Mouse (Mus musculus) bone marrow, adult 2 months (tissue): Measurements from ENCODE around the gene Smg9. TPM values are rescaled to one million over a fixed set of nuclear protein-coding genes. Genes with fewer than 3 reads are reported as not detected.
A peak's percentile ranks its signal among the peaks of the same experiment; 100 is the strongest.

ENCODE experiments used
- H3K27ac ChIP-seq: fragments of 200-500 bp; 2 replicates; pipeline ENCODE4 v1.5.1; 2012; ENCODE audit warnings: low read depth, mild to moderate bottlenecking, control low read depth, inconsistent platforms, low read length; ENCODE audit not compliant: control insufficient read depth, poor library complexity, insufficient read depth
- H3K4me1 ChIP-seq: fragments of 200-500 bp; 2 replicates; pipeline ENCODE4 v1.6.1; 2011; ENCODE audit warnings: low read length; ENCODE audit not compliant: control insufficient read depth, insufficient read depth
- H3K4me3 ChIP-seq: fragments of 200-500 bp; replicated peaks from 2 replicates; pipeline ENCODE3; 2011; ENCODE audit warnings: mild to moderate bottlenecking, low read depth, low read length, control low read depth; ENCODE audit not compliant: control insufficient read depth
- CTCF ChIP-seq: fragments of 200-500 bp; IDR thresholded peaks from 2 replicates; pipeline ENCODE4 v1.5.1; 2011; ENCODE audit warnings: low read length, control low read depth; ENCODE audit not compliant: control insufficient read depth, insufficient read depth
- POLR2A ChIP-seq: fragments of 200-500 bp; IDR thresholded peaks from 2 replicates; pipeline ENCODE4 v1.6.1; 2011; ENCODE audit warnings: low read depth, mild to moderate bottlenecking, control low read depth, low read length, borderline replicate concordance; ENCODE audit not compliant: control insufficient read depth
- WGBS: fragments of 180-500 bp; shearing (Covaris S2); methylation state at CpG from one replicate; pipeline ENCODE4 v1.1.7; 2018; 5-methylcytosine and 5-hydroxymethylcytosine counted together
- polyA plus RNA-seq: library from polyadenylated mRNA; stranded (reverse); fragments of >200 nt; gene quantifications from 2 replicates; pipeline ENCODE4 v1.2.4, GENCODE M21; 2011; ENCODE audit warnings: low replicate concordance; ENCODE audit not compliant: missing spikeins, insufficient read depth, insufficient read length

Smg9 gene
- polyA plus RNA-seq = 32.3 and 59.7 TPM in 2 replicates

- TF ChIP-seq POLR2A = peak; percentile 71
- TF ChIP-seq CTCF = 0 out of 2 replicates have a peak, but pooled peaks have one; percentile 4
- Histone ChIP-seq H3K4me1 (peaks cover 12% of the 10 kb centered on the region), H3K4me3 (peak within 1 kb of the TSS; percentile 80), H3K27ac (peak within 1 kb of the TSS; percentile 98)
- 2% methylated on average over 66 of the region's 66 CpGs for WGBS
Observed at GRCm38 (mm10) chr7:24399256-24400081, at the start of gene Smg9. Gene Smg9, plus strand, starts transcription at chr7:24399619.

GRCm38 (mm10) chr7:24355646-24356045, 43.8 kb upstream of the Smg9 start:
- Histone ChIP-seq H3K27ac (no peak overlapping the region), H3K4me3 (no peak overlapping the region), H3K4me1 (no peaks in the 10 kb centered on the region)
- TF ChIP-seq POLR2A (no peak), CTCF (no peak)
- 63% methylated on average over 6 of the region's 6 CpGs for WGBS

GRCm38 (mm10) chr7:24356081-24356480, 43.3 kb upstream of the Smg9 start:
- TF ChIP-seq CTCF (no peak), POLR2A (no peak)
- Histone ChIP-seq H3K27ac (no peak overlapping the region), H3K4me3 (no peak overlapping the region), H3K4me1 (no peaks in the 10 kb centered on the region)
- WGBS = 78% methylated on average over 10 of the region's 10 CpGs

- no peak overlapping the region for H3K27ac ChIP-seq
- no peak overlapping the region for H3K4me3 ChIP-seq
- H3K4me1 ChIP-seq = no peaks in the 10 kb centered on the region
- TF ChIP-seq CTCF = peak; percentile 75
- TF ChIP-seq POLR2A = no peak
- WGBS = 41% methylated on average over 4 of the region's 4 CpGs
Observed at GRCm38 (mm10) chr7:24357899-24358298, 41.5 kb upstream of the Smg9 start.

- Histone ChIP-seq H3K4me3 (no peak overlapping the region), H3K27ac (no peak overlapping the region), H3K4me1 (no peaks in the 10 kb centered on the region)
- 25% methylated on average over 9 of the region's 9 CpGs for WGBS
- no peak for TF ChIP-seq CTCF
- no peak for TF ChIP-seq POLR2A
Observed at GRCm38 (mm10) chr7:24359269-24359668, 40.1 kb upstream of the Smg9 start.

- H3K4me1 ChIP-seq = no peaks in the 10 kb centered on the region
- TF ChIP-seq CTCF (peak; percentile 38), POLR2A (no peak)
- 66% methylated on average over 4 of the region's 4 CpGs for WGBS
Observed at GRCm38 (mm10) chr7:24361001-24361400, 38.4 kb upstream of the Smg9 start.

GRCm38 (mm10) chr7:24363228-24363627, 36.2 kb upstream of the Smg9 start:
- Histone ChIP-seq H3K27ac (no peak overlapping the region), H3K4me3 (no peak overlapping the region), H3K4me1 (peaks cover 2% of the 10 kb centered on the region; the same call in 1 of the 2 replicates)
- TF ChIP-seq CTCF = peak; percentile 40
- no peak for TF ChIP-seq POLR2A
- 17% methylated on average over 7 of the region's 7 CpGs for WGBS

More at GRCm38 (mm10) chr7:24361001-24361400, 38.4 kb upstream of the Smg9 start:
- no peak overlapping the region for H3K4me3 ChIP-seq
- no peak overlapping the region for H3K27ac ChIP-seq

- H3K4me1 ChIP-seq = peaks cover 11% of the 10 kb centered on the region; the same call in 1 of the 2 replicates
- no peak for TF ChIP-seq POLR2A
- peak; percentile 85 for TF ChIP-seq CTCF
- WGBS = 18% methylated on average over 10 of the region's 10 CpGs
- no peak overlapping the region for H3K4me3 ChIP-seq
- no peak overlapping the region for H3K27ac ChIP-seq
Observed at GRCm38 (mm10) chr7:24364827-24365226, 34.6 kb upstream of the Smg9 start.
